Mouse (Mus musculus) olfactory bulb, adult 2 months (tissue): ENCODE results near the gene Serpinf2.

Source experiments
- CTCF ChIP-seq: fragments of 200-500 bp; IDR thresholded peaks from 2 replicates; pipeline ENCODE4 v1.5.1; 2012; ENCODE audit warnings: low read depth, mild to moderate bottlenecking, low read length, moderate library complexity; ENCODE audit not compliant: insufficient read depth
- POLR2A ChIP-seq: fragments of 200-500 bp; IDR thresholded peaks from 2 replicates; pipeline ENCODE4 v1.6.1; 2012; ENCODE audit warnings: mild to moderate bottlenecking, low read depth, low read length, moderate library complexity; ENCODE audit not compliant: insufficient read depth

- TF ChIP-seq POLR2A (no peak), CTCF (no peak)
These were observed 24.2 kb upstream of the Serpinf2 start for GRCm38 (mm10) chr11:75463624-75464023.
